Mouse (Mus musculus): Measurements from ENCODE around the gene Zc3h12c.
A peak's percentile ranks its signal among the peaks of the same experiment; 100 is the strongest.

Gene Zc3h12c

GRCm38 (mm10) chr9:52167863-52168685 is at the start of gene Zc3h12c:
TSS of gene Zc3h12c (minus strand) at chr9:52168572.
- peak; percentile 79 for DNase-seq (ENCODE audit: low spot score)

- DNase-seq (ENCODE audit: low spot score) = no peak
Measured at GRCm38 (mm10) chr9:52217636-52218035, 49.3 kb upstream of the Zc3h12c start.

- DNase-seq (ENCODE audit: low spot score) = no peak
Measured at GRCm38 (mm10) chr9:52215291-52215690, 46.9 kb upstream of the Zc3h12c start.

GRCm38 (mm10) chr9:52212416-52212815 is 44.0 kb upstream of the Zc3h12c start:
- DNase-seq (ENCODE audit: low spot score) = no peak

GRCm38 (mm10) chr9:52208510-52209030 is 40.2 kb upstream of the Zc3h12c start:
- DNase-seq (ENCODE audit: low spot score) = no peak

GRCm38 (mm10) chr9:52203189-52203588 is 34.8 kb upstream of the Zc3h12c start:
- DNase-seq (ENCODE audit: low spot score) = no peak

- no peak for DNase-seq (ENCODE audit: low spot score)
Measured at GRCm38 (mm10) chr9:52200271-52200670, 31.9 kb upstream of the Zc3h12c start.

GRCm38 (mm10) chr9:52195853-52196252 is 27.5 kb upstream of the Zc3h12c start:
- DNase-seq (ENCODE audit: low spot score) = no peak

- DNase-seq (ENCODE audit: low spot score) = no peak
Measured at GRCm38 (mm10) chr9:52193851-52194250, 25.5 kb upstream of the Zc3h12c start.

GRCm38 (mm10) chr9:52190907-52191306 is 22.5 kb upstream of the Zc3h12c start:
- DNase-seq (ENCODE audit: low spot score) = no peak

- no peak for DNase-seq (ENCODE audit: low spot score)
Measured at GRCm38 (mm10) chr9:52188106-52188505, 19.7 kb upstream of the Zc3h12c start.

GRCm38 (mm10) chr9:52186296-52186941 is 18.0 kb upstream of the Zc3h12c start:
- no peak for DNase-seq (ENCODE audit: low spot score)

GRCm38 (mm10) chr9:52181419-52181818 is 13.0 kb upstream of the Zc3h12c start:
- DNase-seq (ENCODE audit: low spot score) = no peak

GRCm38 (mm10) chr9:52180851-52181250 is 12.5 kb upstream of the Zc3h12c start:
- DNase-seq (ENCODE audit: low spot score) = no peak

GRCm38 (mm10) chr9:52175257-52175859 is 7.0 kb upstream of the Zc3h12c start:
- no peak for DNase-seq (ENCODE audit: low spot score)

GRCm38 (mm10) chr9:52174671-52175111 is 6.3 kb upstream of the Zc3h12c start:
- no peak for DNase-seq (ENCODE audit: low spot score)

GRCm38 (mm10) chr9:52173937-52174336 is 5.6 kb upstream of the Zc3h12c start:
- no peak for DNase-seq (ENCODE audit: low spot score)

GRCm38 (mm10) chr9:52172550-52172949 is 4.2 kb upstream of the Zc3h12c start:
- DNase-seq (ENCODE audit: low spot score) = no peak

GRCm38 (mm10) chr9:52170671-52171070 is 2.3 kb upstream of the Zc3h12c start:
- no peak for DNase-seq (ENCODE audit: low spot score)

GRCm38 (mm10) chr9:52170131-52170530 is 1.8 kb upstream of the Zc3h12c start:
- no peak for DNase-seq (ENCODE audit: low spot score)

- peak; percentile 80 for DNase-seq (ENCODE audit: low spot score)
Measured at GRCm38 (mm10) chr9:52168686-52169270, 406 bp upstream of the Zc3h12c start.

GRCm38 (mm10) chr9:52167506-52167862 is 888 bp downstream of the Zc3h12c start:
- DNase-seq (ENCODE audit: low spot score) = no peak

Data from testis, postnatal 10 days (tissue).